Mouse (Mus musculus): ENCODE data around the gene Gm40193.
"Not testable (repeated sequence)": the region's sequence is repeated elsewhere in the genome, so short reads cannot be mapped to it uniquely, and the experiment has no call there.

Gene Gm40193

GRCm38 (mm10) chr11:70540928-70541327 is 8.2 kb upstream of the Gm40193 start:
- no peak for DNase-seq (ENCODE audit: low spot score in 2 of 2)

GRCm38 (mm10) chr11:70539877-70540587 is 7.3 kb upstream of the Gm40193 start, which contains the start of gene Pld2:
Gene Pld2 (plus strand): TSS chr11:70540064.
- peak; percentile 54 to 85 for DNase-seq (ENCODE audit: low spot score in 2 of 2)

GRCm38 (mm10) chr11:70539423-70539822 is 6.7 kb upstream of the Gm40193 start:
- DNase-seq (ENCODE audit: low spot score in 2 of 2): no peak

- DNase-seq (ENCODE audit: low spot score in 2 of 2): not testable (repeated sequence)
Measured at GRCm38 (mm10) chr11:70531065-70531464, 1.7 kb downstream of the Gm40193 start.

GRCm38 (mm10) chr11:70528610-70529009 is 4.1 kb downstream of the Gm40193 start:
- no peak for DNase-seq (ENCODE audit: low spot score in 2 of 2)

GRCm38 (mm10) chr11:70526211-70526610 is 6.5 kb downstream of the Gm40193 start:
- DNase-seq (ENCODE audit: low spot score in 2 of 2): no peak

- DNase-seq (ENCODE audit: low spot score in 2 of 2): no peak
Measured at GRCm38 (mm10) chr11:70525726-70526125, 7.0 kb downstream of the Gm40193 start.

GRCm38 (mm10) chr11:70525184-70525678 is 7.5 kb downstream of the Gm40193 start, which contains the start of gene Psmb6:
Gene Psmb6 (plus strand): TSS chr11:70525367.
- DNase-seq (ENCODE audit: low spot score in 2 of 2): peak; percentile 82 to 94

- DNase-seq (ENCODE audit: low spot score in 2 of 2): no peak
Measured at GRCm38 (mm10) chr11:70524782-70525181, 8.0 kb downstream of the Gm40193 start.

GRCm38 (mm10) chr11:70523306-70523989 is 9.3 kb downstream of the Gm40193 start:
- not testable (repeated sequence) for DNase-seq (ENCODE audit: low spot score in 2 of 2)

GRCm38 (mm10) chr11:70520178-70520769 is 12.5 kb downstream of the Gm40193 start:
- DNase-seq (ENCODE audit: low spot score in 2 of 2): no peak

GRCm38 (mm10) chr11:70518923-70519322 is 13.8 kb downstream of the Gm40193 start, which contains the start of gene Gltpd2:
Gene Gltpd2 (plus strand): TSS chr11:70519196.
- DNase-seq (ENCODE audit: low spot score in 2 of 2): no peak

GRCm38 (mm10) chr11:70518436-70518835 is 14.3 kb downstream of the Gm40193 start:
- DNase-seq (ENCODE audit: low spot score in 2 of 2): no peak

- DNase-seq (ENCODE audit: low spot score in 2 of 2): no peak
Measured at GRCm38 (mm10) chr11:70516352-70516751, 16.4 kb downstream of the Gm40193 start.

GRCm38 (mm10) chr11:70514288-70514687 is 18.5 kb downstream of the Gm40193 start, which contains the start of gene Vmo1:
Gene Vmo1 (minus strand): TSS chr11:70514616.
- no peak for DNase-seq (ENCODE audit: low spot score in 2 of 2)

GRCm38 (mm10) chr11:70513520-70513919 is 19.2 kb downstream of the Gm40193 start:
- no peak for DNase-seq (ENCODE audit: low spot score in 2 of 2)

- DNase-seq (ENCODE audit: low spot score in 2 of 2): no peak
Measured at GRCm38 (mm10) chr11:70512709-70513342, 19.9 kb downstream of the Gm40193 start.

GRCm38 (mm10) chr11:70511825-70512224 is 20.9 kb downstream of the Gm40193 start:
- DNase-seq (ENCODE audit: low spot score in 2 of 2): no peak

GRCm38 (mm10) chr11:70511242-70511641 is 21.5 kb downstream of the Gm40193 start:
- no peak for DNase-seq (ENCODE audit: low spot score in 2 of 2)

GRCm38 (mm10) chr11:70509753-70510564 is 22.8 kb downstream of the Gm40193 start:
- DNase-seq (ENCODE audit: low spot score in 2 of 2): peak in 1 of 2 experiments; percentile 58

GRCm38 (mm10) chr11:70506962-70507515 is 25.7 kb downstream of the Gm40193 start:
- no peak for DNase-seq (ENCODE audit: low spot score in 2 of 2)
